8 mouse cellular contexts compared by ENCODE assay signal in the genomic region with DNA sequence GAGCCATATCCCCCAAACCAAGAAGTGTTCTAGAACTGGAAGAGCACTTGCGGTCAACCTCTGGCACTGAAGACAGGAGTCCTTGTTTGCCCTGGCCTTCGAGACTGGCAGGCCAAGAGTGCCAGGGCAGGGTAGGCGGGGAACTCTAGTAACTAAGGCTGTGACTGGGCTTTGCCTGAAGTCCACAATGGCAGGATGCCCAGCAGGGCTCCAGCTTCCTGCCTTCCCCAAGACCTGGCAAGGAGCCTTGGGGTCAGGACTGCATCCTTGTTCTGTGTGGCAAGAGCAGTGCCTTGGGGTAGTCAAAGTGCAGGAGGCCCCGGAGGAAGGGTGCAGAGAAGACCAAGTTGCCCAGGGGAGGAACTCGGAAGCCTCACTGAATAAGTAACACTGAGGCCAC. TPM values are rescaled to one million over a fixed set of nuclear protein-coding genes. Genes with fewer than 3 reads are reported as not detected.
DNase-seq lines count a peak whose midpoint lies in the region; ATAC-seq lines count a peak whose summit lies in the region.

No protein-coding gene starts in this region.

- no peak for ATAC-seq in forebrain, embryonic 13.5 days
- no peak for ATAC-seq in midbrain, embryonic 16.5 days

- H3K4me2 ChIP-seq in forebrain, embryonic 13.5 days: no peak overlapping the region
- no peak overlapping the region for H3K4me2 ChIP-seq in midbrain, embryonic 16.5 days (ENCODE audit: low read length)

- no peak overlapping the region for H3K27ac ChIP-seq in heart, embryonic 10.5 days
- no peak overlapping the region for H3K27ac ChIP-seq in forebrain, embryonic 13.5 days
- no peak overlapping the region for H3K27ac ChIP-seq in midbrain, embryonic 16.5 days (ENCODE audit: low read length)

- peaks cover 10% of the 10 kb centered on the region; the same call in 1 of the 2 replicates for H3K4me1 ChIP-seq in heart, embryonic 10.5 days
- H3K4me1 ChIP-seq in forebrain, embryonic 13.5 days: peaks cover 5% of the 10 kb centered on the region; the same call in 1 of the 2 replicates
- peaks cover 5% of the 10 kb centered on the region for H3K4me1 ChIP-seq in midbrain, embryonic 16.5 days (ENCODE audit: control insufficient read depth, insufficient read depth, low read length)

- WGBS in heart, embryonic 10.5 days: 86% methylated on average over 5 of the region's 5 CpGs
- WGBS in forebrain, embryonic 13.5 days: 80% methylated on average over 5 of the region's 5 CpGs
- WGBS in midbrain, embryonic 16.5 days: 77% methylated on average over 5 of the region's 5 CpGs

- no peaks in the 10 kb centered on the region for H3K9me3 ChIP-seq in heart, embryonic 10.5 days
- H3K9me3 ChIP-seq in forebrain, embryonic 13.5 days (replicated peaks): no peaks in the 10 kb centered on the region
- no peaks in the 10 kb centered on the region for H3K9me3 ChIP-seq in midbrain, embryonic 16.5 days (replicated peaks; ENCODE audit: control insufficient read depth, low read length, poor library complexity, severe bottlenecking)

- H3K9ac ChIP-seq in forebrain, embryonic 13.5 days: no peak overlapping the region
- H3K9ac ChIP-seq in midbrain, embryonic 16.5 days (ENCODE audit: low read depth, low read length): no peak overlapping the region

- H3K27me3 ChIP-seq in heart, embryonic 10.5 days (ENCODE audit: insufficient read depth, poor library complexity, severe bottlenecking): peaks cover 7% of the 10 kb centered on the region; the same call in 1 of the 2 replicates
- H3K27me3 ChIP-seq in forebrain, embryonic 13.5 days: no peaks in the 10 kb centered on the region
- no peaks in the 10 kb centered on the region for H3K27me3 ChIP-seq in midbrain, embryonic 16.5 days (ENCODE audit: control insufficient read depth, insufficient read depth, low read depth, low read length)

- peak; percentile 74 to 86 for DNase-seq in heart, adult 18-20 months
- DNase-seq in heart, embryonic 10.5 days (ENCODE audit: low spot score): no peak
- DNase-seq in cerebellum, postnatal 10 days: peak; percentile 66 to 77
- DNase-seq in heart, postnatal 10 days: peak; percentile 79 to 81
- peak; percentile 61 to 68 for DNase-seq in left cerebral cortex, postnatal 25 days (ENCODE audit: low spot score in 2 of 2)
- peak; percentile 48 to 59 for DNase-seq in right cerebral cortex, postnatal 36 days (ENCODE audit: low spot score in 2 of 2)

- peaks cover 23% of the 10 kb centered on the region for H3K36me3 ChIP-seq in heart, embryonic 10.5 days
- H3K36me3 ChIP-seq in forebrain, embryonic 13.5 days (ENCODE audit: poor library complexity, severe bottlenecking): peaks cover 47% of the 10 kb centered on the region
- peaks cover 18% of the 10 kb centered on the region for H3K36me3 ChIP-seq in midbrain, embryonic 16.5 days (ENCODE audit: control insufficient read depth, insufficient read depth, low read length)

- intact Hi-C loops in heart, postnatal 10 days (cut with DNase I): no loop called here
- intact Hi-C loops in left cerebral cortex, postnatal 25 days (cut with DNase I): no loop called here

- no peak overlapping the region for H3K4me3 ChIP-seq in heart, embryonic 10.5 days
- H3K4me3 ChIP-seq in forebrain, embryonic 13.5 days: no peak overlapping the region
- H3K4me3 ChIP-seq in midbrain, embryonic 16.5 days (ENCODE audit: low read depth, low read length): no peak overlapping the region

RNA-seq across cellular contexts. Expression of gene Dusp18, which starts 8.0 kb away (rescaled TPM):
- 10 to 100 TPM; 28.3 to 28.6 TPM for total RNA-seq in heart, adult 18-20 months (2021)
- 13.6 and 16.1 TPM in 2 replicates for polyA plus RNA-seq in heart, embryonic 10.5 days (2016; fragmentation: Nextera tagmentation; extraction: Ambion mirVana)
- total RNA-seq in heart, postnatal 10 days (2021): 10 to 100 TPM; 30.3 to 41.9 TPM
- 10 to 100 TPM; 28.8 to 32.5 TPM for total RNA-seq in left cerebral cortex, postnatal 25 days (2021)
- polyA plus RNA-seq in forebrain, embryonic 13.5 days (2015; fragmentation: Nextera tagmentation; extraction: Ambion mirVana): 28.4 and 35.7 TPM in 2 replicates
- 43.5 and 48.4 TPM in 2 replicates for polyA plus RNA-seq in midbrain, embryonic 16.5 days (2015; fragmentation: Nextera tagmentation; extraction: Ambion mirVana)

RNA-seq across cellular contexts. Expression of gene 4921536K21Rik, which starts 8.1 kb away (rescaled TPM):
- under 1 TPM; 0.55 to 0.64 TPM for total RNA-seq in heart, adult 18-20 months (2021)
- polyA plus RNA-seq in heart, embryonic 10.5 days (2016; fragmentation: Nextera tagmentation; extraction: Ambion mirVana): 0.31 and 0.33 TPM in 2 replicates
- under 1 TPM; 0.32 to 0.38 TPM for total RNA-seq in heart, postnatal 10 days (2021)
- total RNA-seq in left cerebral cortex, postnatal 25 days (2021): under 1 TPM; 0.25 to 0.39 TPM
- 0.75 and 0.97 TPM in 2 replicates for polyA plus RNA-seq in forebrain, embryonic 13.5 days (2015; fragmentation: Nextera tagmentation; extraction: Ambion mirVana)
- 0.80 and 0.87 TPM in 2 replicates for polyA plus RNA-seq in midbrain, embryonic 16.5 days (2015; fragmentation: Nextera tagmentation; extraction: Ambion mirVana)

RNA-seq across cellular contexts. Expression of gene Slc35e4, which starts 11.4 kb away (rescaled TPM):
- 1 to 10 TPM; 3.5 TPM for total RNA-seq in heart, adult 18-20 months (2021)
- polyA plus RNA-seq in heart, embryonic 10.5 days (2016; fragmentation: Nextera tagmentation; extraction: Ambion mirVana): 4.4 and 6.2 TPM in 2 replicates
- 1 to 10 TPM; 4.3 to 4.7 TPM for total RNA-seq in heart, postnatal 10 days (2021)
- 10 to 100 TPM; 17.9 to 20.5 TPM for total RNA-seq in left cerebral cortex, postnatal 25 days (2021)
- polyA plus RNA-seq in forebrain, embryonic 13.5 days (2015; fragmentation: Nextera tagmentation; extraction: Ambion mirVana): 6.7 and 8.2 TPM in 2 replicates
- 17.4 and 20.7 TPM in 2 replicates for polyA plus RNA-seq in midbrain, embryonic 16.5 days (2015; fragmentation: Nextera tagmentation; extraction: Ambion mirVana)

RNA-seq across cellular contexts. Expression of gene Tcn2, which starts 28.9 kb away (rescaled TPM):
- total RNA-seq in heart, adult 18-20 months (2021): 10 to 100 TPM; 37.9 to 50.5 TPM
- polyA plus RNA-seq in heart, embryonic 10.5 days (2016; fragmentation: Nextera tagmentation; extraction: Ambion mirVana): 50.3 and 56.3 TPM in 2 replicates
- total RNA-seq in heart, postnatal 10 days (2021): 10 to 100 TPM; 50.3 to 50.9 TPM
- total RNA-seq in left cerebral cortex, postnatal 25 days (2021): 10 to 100 TPM; 19.6 to 20.4 TPM
- polyA plus RNA-seq in forebrain, embryonic 13.5 days (2015; fragmentation: Nextera tagmentation; extraction: Ambion mirVana): 11.6 and 12.5 TPM in 2 replicates
- polyA plus RNA-seq in midbrain, embryonic 16.5 days (2015; fragmentation: Nextera tagmentation; extraction: Ambion mirVana): 19.5 and 20.8 TPM in 2 replicates

RNA-seq across cellular contexts. Expression of gene Osbp2, which starts 39.3 kb away (rescaled TPM):
- 10 to 100 TPM; 17.9 to 20.3 TPM for total RNA-seq in heart, adult 18-20 months (2021)
- polyA plus RNA-seq in heart, embryonic 10.5 days (2016; fragmentation: Nextera tagmentation; extraction: Ambion mirVana): 0.11 and 0.29 TPM in 2 replicates
- total RNA-seq in heart, postnatal 10 days (2021): 1 to 10 TPM; 5.6 to 6.1 TPM
- total RNA-seq in left cerebral cortex, postnatal 25 days (2021): 100 to 1,000 TPM; 133 TPM
- 5.9 and 6.6 TPM in 2 replicates for polyA plus RNA-seq in forebrain, embryonic 13.5 days (2015; fragmentation: Nextera tagmentation; extraction: Ambion mirVana)
- 35.7 and 40.9 TPM in 2 replicates for polyA plus RNA-seq in midbrain, embryonic 16.5 days (2015; fragmentation: Nextera tagmentation; extraction: Ambion mirVana)
